Comparison of ENCODE assay signal across 9 mouse cellular contexts in genomic region chr11:94994947-94995772, GRCm38 (mm10). TPM values are rescaled to one million over a fixed set of nuclear protein-coding genes. Genes with fewer than 3 reads are reported as not detected.
DNase-seq lines count a peak whose midpoint lies in the region; ATAC-seq and TF ChIP-seq lines count a peak whose summit lies in the region.
"Had no signal": no experiment of that assay in that cellular context is flagged by ENCODE, and none has a peak within 500 bp of the region (broad histone marks: within the 10 kb centered on the region; RNA-seq: fewer than 3 reads in every experiment).

No protein-coding gene starts in this region.

- peaks cover 66% of the 10 kb centered on the region for H3K4me1 ChIP-seq in heart, embryonic 12.5 days (replicated peaks)
- peaks cover 37% of the 10 kb centered on the region for H3K4me1 ChIP-seq in brown adipose tissue, adult 24 weeks (ENCODE audit: control insufficient read depth, insufficient read depth, insufficient read length, low read length)
- H3K4me1 ChIP-seq in heart, embryonic 16.5 days (ENCODE audit: control insufficient read depth, insufficient read depth, low read length), result peaks cover 55% of the 10 kb centered on the region
- H3K4me1 ChIP-seq in liver, postnatal 0 days (ENCODE audit: insufficient read depth), result peaks cover 71% of the 10 kb centered on the region

- TF ChIP-seq CTCF in liver, postnatal 0 days (IDR thresholded peaks at IDR 0.05; ENCODE audit: low read depth), result no peak

- no peaks in the 10 kb centered on the region for H3K9me3 ChIP-seq in heart, embryonic 12.5 days (replicated peaks)
- H3K9me3 ChIP-seq in heart, embryonic 16.5 days (replicated peaks; ENCODE audit: control insufficient read depth, low read length), result no peaks in the 10 kb centered on the region
- no peaks in the 10 kb centered on the region for H3K9me3 ChIP-seq in liver, postnatal 0 days (ENCODE audit: low read length)

- peak overlapping the region; percentile 95 for H3K4me3 ChIP-seq in heart, embryonic 12.5 days
- peak overlapping the region; percentile 93 for H3K4me3 ChIP-seq in brown adipose tissue, adult 24 weeks (ENCODE audit: insufficient read depth, low read depth, low read length)
- H3K4me3 ChIP-seq in heart, embryonic 16.5 days (ENCODE audit: low read length), result peak overlapping the region; percentile 93
- peak overlapping the region; percentile 89 for H3K4me3 ChIP-seq in liver, postnatal 0 days (ENCODE audit: low read depth, low read length)

- no peak for TF ChIP-seq EP300 in liver, postnatal 0 days (IDR thresholded peaks at IDR 0.05; ENCODE audit: low read depth)

- H3K27me3 ChIP-seq in heart, embryonic 12.5 days (replicated peaks), result no peaks in the 10 kb centered on the region
- H3K27me3 ChIP-seq in heart, embryonic 16.5 days (ENCODE audit: control insufficient read depth, insufficient read depth, low read length), result no peaks in the 10 kb centered on the region
- no peaks in the 10 kb centered on the region for H3K27me3 ChIP-seq in liver, postnatal 0 days (ENCODE audit: insufficient read depth, low read length)

- no peak for ATAC-seq in heart, embryonic 12.5 days (ENCODE audit: insufficient number of reproducible peaks, low FRiP score)
- ATAC-seq in heart, embryonic 16.5 days (replicated peaks; ENCODE audit: extremely low read depth, insufficient read depth, low FRiP score), result no peak
- no peak for ATAC-seq in liver, postnatal 0 days

- H3K9ac ChIP-seq in heart, embryonic 12.5 days, result peak overlapping the region; percentile 98
- H3K9ac ChIP-seq in heart, embryonic 16.5 days (ENCODE audit: low read length), result peak overlapping the region; percentile 95
- H3K9ac ChIP-seq in liver, postnatal 0 days (replicated peaks), result peak overlapping the region; percentile 93

- H3K36me3 ChIP-seq in heart, embryonic 12.5 days, result peaks cover 46% of the 10 kb centered on the region
- peaks cover 17% of the 10 kb centered on the region; the same call in 1 of the 2 replicates for H3K36me3 ChIP-seq in heart, embryonic 16.5 days (ENCODE audit: control insufficient read depth, insufficient read depth)
- H3K36me3 ChIP-seq in liver, postnatal 0 days (replicated peaks; ENCODE audit: insufficient read depth, low read length), result peaks cover 29% of the 10 kb centered on the region

- no peak for DNase-seq in heart, adult 8-10 months (ENCODE audit: low spot score)
- no peak for DNase-seq in liver, postnatal 0 days
- no peak for DNase-seq in ovary, postnatal 14 days (ENCODE audit: low spot score)
- DNase-seq in left cerebral cortex, adult 9 months (ENCODE audit: low spot score in 2 of 2), result no peak
- DNase-seq in retina, embryonic 14.5 days (ENCODE audit: low spot score), result no peak
- DNase-seq: lung, adult 2 months had no signal

- H3K27ac ChIP-seq in heart, embryonic 12.5 days (ENCODE audit: poor library complexity, severe bottlenecking), result 0 out of 2 replicates have a peak overlapping the region, but pooled peaks have one; percentile 30
- H3K27ac ChIP-seq in brown adipose tissue, adult 24 weeks (replicated peaks; ENCODE audit: low read depth, low read length), result peak overlapping the region; percentile 91
- no peak overlapping the region for H3K27ac ChIP-seq in heart, embryonic 16.5 days (ENCODE audit: low read length)
- peak overlapping the region; percentile 39; the same call in 1 of the 2 replicates for H3K27ac ChIP-seq in liver, postnatal 0 days (ENCODE audit: low read depth)

- peak overlapping the region; percentile 98 for H3K4me2 ChIP-seq in heart, embryonic 12.5 days
- peak overlapping the region; percentile 98 for H3K4me2 ChIP-seq in heart, embryonic 16.5 days (ENCODE audit: low read depth, low read length)
- H3K4me2 ChIP-seq in liver, postnatal 0 days (ENCODE audit: low read depth, low read length), result peak overlapping the region; percentile 88

- 79% methylated on average over 11 of the region's 11 CpGs for WGBS in heart, embryonic 12.5 days
- WGBS in heart, embryonic 16.5 days, result 78% methylated on average over 11 of the region's 11 CpGs
- WGBS in liver, postnatal 0 days (ENCODE audit: insufficient replicate concordance), result 54% methylated on average over 11 of the region's 11 CpGs

RNA-seq across cellular contexts. Expression of gene Ppp1r9b, which starts 4.3 kb away (rescaled TPM):
- 10.4 and 12.2 TPM in 2 replicates for polyA plus RNA-seq in heart, embryonic 12.5 days (2016; fragmentation: Nextera tagmentation; extraction: Ambion mirVana)
- 10 to 100 TPM; 43.9 to 47.4 (median 45.6) TPM for total RNA-seq in heart, adult 8-10 months (2022)
- polyA plus RNA-seq in brown adipose tissue, adult 24 weeks (2012; ENCODE audit: insufficient read depth, insufficient read length, missing spikeins), result 70.8 and 83.5 TPM in 2 replicates
- 5.8 and 6.4 TPM in 2 replicates for polyA plus RNA-seq in heart, embryonic 16.5 days (2015; fragmentation: Nextera tagmentation; extraction: Ambion mirVana)
- 5.7 and 6.1 TPM in 2 replicates for polyA plus RNA-seq in liver, postnatal 0 days (2015; fragmentation: Nextera tagmentation; extraction: Ambion mirVana)

RNA-seq across cellular contexts. Expression of gene Samd14, which starts 14.5 kb away (rescaled TPM):
- polyA plus RNA-seq in heart, embryonic 12.5 days (2016; fragmentation: Nextera tagmentation; extraction: Ambion mirVana), result 14.8 and 16.5 TPM in 2 replicates
- total RNA-seq in heart, adult 8-10 months (2022), result 1 to 10 TPM in 2 of 4 experiments, under 1 TPM in 2; 0.72 to 1.1 (median 0.96) TPM
- polyA plus RNA-seq in brown adipose tissue, adult 24 weeks (2012; ENCODE audit: insufficient read depth, insufficient read length, missing spikeins), result 0.59 and 0.67 TPM in 2 replicates
- polyA plus RNA-seq in heart, embryonic 16.5 days (2015; fragmentation: Nextera tagmentation; extraction: Ambion mirVana), result 8.6 and 9.0 TPM in 2 replicates
- 14.5 and 16.1 TPM in 2 replicates for polyA plus RNA-seq in liver, postnatal 0 days (2015; fragmentation: Nextera tagmentation; extraction: Ambion mirVana)

RNA-seq across cellular contexts. Expression of gene Sgca, which starts 19.0 kb away (rescaled TPM):
- polyA plus RNA-seq in heart, embryonic 12.5 days (2016; fragmentation: Nextera tagmentation; extraction: Ambion mirVana), result 20.6 and 26.6 TPM in 2 replicates
- total RNA-seq in heart, adult 8-10 months (2022), result 100 to 1,000 TPM; 202 to 221 (median 208) TPM
- 6.5 and 6.9 TPM in 2 replicates for polyA plus RNA-seq in brown adipose tissue, adult 24 weeks (2012; ENCODE audit: insufficient read depth, insufficient read length, missing spikeins)
- 27.9 and 29.4 TPM in 2 replicates for polyA plus RNA-seq in heart, embryonic 16.5 days (2015; fragmentation: Nextera tagmentation; extraction: Ambion mirVana)
- 0.13 and 0.96 TPM in 2 replicates for polyA plus RNA-seq in liver, postnatal 0 days (2015; fragmentation: Nextera tagmentation; extraction: Ambion mirVana)

RNA-seq across cellular contexts. Expression of gene Hils1, which starts 27.8 kb away (rescaled TPM):
- 0.30 TPM in 1 of 2 replicates, not detected in the other for polyA plus RNA-seq in heart, embryonic 12.5 days (2016; fragmentation: Nextera tagmentation; extraction: Ambion mirVana)
- not detected for total RNA-seq in heart, adult 8-10 months (2022)
- not detected in 2 replicates for polyA plus RNA-seq in brown adipose tissue, adult 24 weeks (2012; ENCODE audit: insufficient read depth, insufficient read length, missing spikeins)
- 0.33 TPM in 1 of 2 replicates, not detected in the other for polyA plus RNA-seq in heart, embryonic 16.5 days (2015; fragmentation: Nextera tagmentation; extraction: Ambion mirVana)
- polyA plus RNA-seq in liver, postnatal 0 days (2015; fragmentation: Nextera tagmentation; extraction: Ambion mirVana), result not detected in 2 replicates
- polyA plus RNA-seq: lung, adult 2 months had no signal

RNA-seq across cellular contexts. Expression of gene Pdk2, which starts 46.0 kb away (rescaled TPM):
- 65.1 and 68.3 TPM in 2 replicates for polyA plus RNA-seq in heart, embryonic 12.5 days (2016; fragmentation: Nextera tagmentation; extraction: Ambion mirVana)
- total RNA-seq in heart, adult 8-10 months (2022), result 100 to 1,000 TPM; 469 to 545 (median 504) TPM
- polyA plus RNA-seq in brown adipose tissue, adult 24 weeks (2012; ENCODE audit: insufficient read depth, insufficient read length, missing spikeins), result 224 and 274 TPM in 2 replicates
- polyA plus RNA-seq in heart, embryonic 16.5 days (2015; fragmentation: Nextera tagmentation; extraction: Ambion mirVana), result 141 and 148 TPM in 2 replicates
- polyA plus RNA-seq in liver, postnatal 0 days (2015; fragmentation: Nextera tagmentation; extraction: Ambion mirVana), result 16.2 and 17.3 TPM in 2 replicates
